Mouse (Mus musculus) olfactory bulb, adult 2 months (tissue): ENCODE data around the gene Vdr. TPM values are rescaled to one million over a fixed set of nuclear protein-coding genes. Genes with fewer than 3 reads are reported as not detected.
A peak's percentile ranks its signal among the peaks of the same experiment; 100 is the strongest.

Source experiments
- H3K27ac ChIP-seq: fragments of 200-500 bp; 2 replicates; pipeline ENCODE4 v1.5.1; 2012; ENCODE audit warnings: low read depth, low read length; ENCODE audit not compliant: insufficient read depth
- H3K4me1 ChIP-seq: fragments of 200-500 bp; 2 replicates; pipeline ENCODE4 v1.6.1; 2012; ENCODE audit warnings: low read length; ENCODE audit not compliant: control insufficient read depth, insufficient read depth
- H3K4me3 ChIP-seq: fragments of 200-500 bp; 2 replicates; pipeline ENCODE4 v1.5.1; 2012; ENCODE audit warnings: mild to moderate bottlenecking, low read depth, low read length, moderate library complexity; ENCODE audit not compliant: insufficient read depth
- CTCF ChIP-seq: fragments of 200-500 bp; IDR thresholded peaks from 2 replicates; pipeline ENCODE4 v1.5.1; 2012; ENCODE audit warnings: low read depth, mild to moderate bottlenecking, low read length, moderate library complexity; ENCODE audit not compliant: insufficient read depth
- POLR2A ChIP-seq: fragments of 200-500 bp; IDR thresholded peaks from 2 replicates; pipeline ENCODE4 v1.6.1; 2012; ENCODE audit warnings: mild to moderate bottlenecking, low read depth, low read length, moderate library complexity; ENCODE audit not compliant: insufficient read depth
- WGBS: fragments of 180-500 bp; shearing (Covaris S2); methylation state at CpG from one replicate; pipeline ENCODE4 v1.1.7; 2018; 5-methylcytosine and 5-hydroxymethylcytosine counted together
- polyA plus RNA-seq: library from polyadenylated mRNA; stranded (reverse); fragments of >200 nt; gene quantifications from 2 replicates; pipeline ENCODE4 v1.2.4, GENCODE M21; 2012; ENCODE audit warnings: low replicate concordance; ENCODE audit not compliant: missing spikeins, insufficient read depth, insufficient read length

The Vdr gene
- not detected in 2 replicates for polyA plus RNA-seq

DNA sequence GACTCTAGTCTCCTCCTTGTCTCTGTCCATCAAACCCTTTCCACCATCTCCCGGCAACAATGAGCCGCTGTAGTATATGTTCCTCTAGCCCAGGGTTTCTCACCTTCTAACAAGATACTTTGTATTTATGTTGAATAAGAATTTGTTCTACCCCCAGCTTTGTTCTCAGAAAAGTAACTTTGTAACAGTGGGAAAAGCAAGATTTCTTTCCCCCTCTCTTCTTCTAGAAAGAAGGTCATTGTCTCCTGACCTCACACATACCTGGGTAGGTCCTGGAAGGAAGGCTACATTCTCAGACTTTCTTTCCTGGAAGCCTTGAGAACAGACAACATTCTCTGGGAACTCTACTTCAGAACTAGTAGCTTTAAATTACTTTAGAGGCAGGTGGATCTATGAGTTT, at the start of gene Vdr:
Gene Vdr (minus strand): TSS at position 101 of the 400 bp plus-strand sequence.
- WGBS: 99% methylated on average over 2 of the region's 2 CpGs
- no peak for TF ChIP-seq CTCF
- Histone ChIP-seq H3K4me3 (no peak within 1 kb of the TSS), H3K27ac (no peak within 1 kb of the TSS), H3K4me1 (peaks cover 21% of the 10 kb centered on the region)

DNA sequence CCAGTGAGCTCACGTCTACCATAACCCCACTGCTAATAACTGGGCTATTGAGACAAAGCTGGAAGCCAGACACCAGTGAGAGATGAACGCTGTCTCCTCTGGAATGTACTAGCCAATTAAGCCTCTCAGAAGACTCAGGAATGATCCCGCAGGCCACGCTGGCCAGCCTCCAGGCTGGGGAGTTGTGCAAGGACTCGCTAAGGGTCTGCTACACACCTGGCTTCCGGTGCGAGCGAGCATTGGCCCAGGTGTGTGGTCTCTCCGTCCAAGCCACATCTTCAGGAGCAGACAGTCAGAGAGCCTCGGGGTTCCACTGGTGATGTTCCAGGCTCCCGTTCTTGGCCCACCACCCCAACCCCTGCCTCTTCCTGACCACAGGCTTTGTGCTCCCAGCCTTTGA, 46.0 kb upstream of the Vdr start:
- 74% methylated on average over 11 of the region's 11 CpGs for WGBS
- TF ChIP-seq CTCF (no peak), POLR2A (no peak)
- Histone ChIP-seq H3K4me3 (no peak overlapping the region), H3K4me1 (no peaks in the 10 kb centered on the region), H3K27ac (no peak overlapping the region)

GRCm38 (mm10) chr15:97955742-97956141, 45.3 kb upstream of the Vdr start:
- Histone ChIP-seq H3K4me3 (no peak overlapping the region), H3K4me1 (no peaks in the 10 kb centered on the region), H3K27ac (no peak overlapping the region)
- TF ChIP-seq CTCF (no peak), POLR2A (no peak)
- 33% methylated on average over 4 of the region's 4 CpGs for WGBS

DNA sequence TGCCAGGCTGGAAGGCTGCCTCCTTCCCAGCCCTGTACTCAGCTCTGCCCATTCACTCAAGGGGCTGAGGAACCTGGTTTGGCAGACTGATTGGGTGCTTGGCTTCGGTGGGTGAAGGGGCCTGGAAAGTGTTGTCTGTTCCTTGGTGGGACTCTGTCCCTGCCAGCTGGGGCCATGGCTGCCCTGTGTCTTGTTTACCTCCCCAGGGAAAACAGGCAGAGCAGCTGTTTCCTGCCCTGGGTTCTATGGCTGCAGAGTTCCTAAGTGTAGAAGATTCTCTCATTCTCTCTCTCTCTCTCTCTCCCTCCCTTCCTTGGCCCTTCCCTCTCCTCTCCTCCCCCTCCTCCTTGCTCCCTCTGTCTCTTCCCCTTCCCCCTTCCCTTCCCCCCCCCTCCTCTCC, 44.9 kb upstream of the Vdr start:
- no peak for TF ChIP-seq CTCF
- TF ChIP-seq POLR2A: no peak
- H3K4me3 ChIP-seq: no peak overlapping the region
- H3K4me1 ChIP-seq: peaks cover 2% of the 10 kb centered on the region; the same call in 1 of the 2 replicates
- WGBS: 64% methylated on average over 1 of the region's 1 CpGs
- no peak overlapping the region for H3K27ac ChIP-seq

- WGBS: 86% methylated on average over 8 of the region's 8 CpGs
- TF ChIP-seq CTCF: no peak
- no peak for TF ChIP-seq POLR2A
- Histone ChIP-seq H3K4me3 (no peak overlapping the region), H3K4me1 (peaks cover 2% of the 10 kb centered on the region; the same call in 1 of the 2 replicates), H3K27ac (no peak overlapping the region)
These were observed 44.2 kb upstream of the Vdr start for GRCm38 (mm10) chr15:97954671-97955070.

DNA sequence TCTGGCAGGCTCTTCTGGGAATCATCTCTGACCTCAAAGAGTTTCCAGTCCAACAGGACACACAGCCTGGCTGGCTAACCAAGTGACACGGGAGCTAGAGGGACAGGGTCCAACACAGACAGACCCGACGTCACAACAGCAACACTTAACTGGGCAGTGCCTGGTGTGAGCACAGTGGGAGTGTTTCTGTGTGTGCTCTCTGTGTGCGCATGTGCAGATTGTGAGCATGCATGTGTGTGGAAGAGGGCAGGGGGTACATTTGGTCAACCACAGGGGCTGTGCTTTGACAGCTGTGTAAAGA, 42.4 kb upstream of the Vdr start:
- H3K4me3 ChIP-seq: no peak overlapping the region
- peaks cover 2% of the 10 kb centered on the region; the same call in 1 of the 2 replicates for H3K4me1 ChIP-seq
- H3K27ac ChIP-seq: no peak overlapping the region
- TF ChIP-seq POLR2A: no peak
- no peak for TF ChIP-seq CTCF
- 62% methylated on average over 4 of the region's 4 CpGs for WGBS

DNA sequence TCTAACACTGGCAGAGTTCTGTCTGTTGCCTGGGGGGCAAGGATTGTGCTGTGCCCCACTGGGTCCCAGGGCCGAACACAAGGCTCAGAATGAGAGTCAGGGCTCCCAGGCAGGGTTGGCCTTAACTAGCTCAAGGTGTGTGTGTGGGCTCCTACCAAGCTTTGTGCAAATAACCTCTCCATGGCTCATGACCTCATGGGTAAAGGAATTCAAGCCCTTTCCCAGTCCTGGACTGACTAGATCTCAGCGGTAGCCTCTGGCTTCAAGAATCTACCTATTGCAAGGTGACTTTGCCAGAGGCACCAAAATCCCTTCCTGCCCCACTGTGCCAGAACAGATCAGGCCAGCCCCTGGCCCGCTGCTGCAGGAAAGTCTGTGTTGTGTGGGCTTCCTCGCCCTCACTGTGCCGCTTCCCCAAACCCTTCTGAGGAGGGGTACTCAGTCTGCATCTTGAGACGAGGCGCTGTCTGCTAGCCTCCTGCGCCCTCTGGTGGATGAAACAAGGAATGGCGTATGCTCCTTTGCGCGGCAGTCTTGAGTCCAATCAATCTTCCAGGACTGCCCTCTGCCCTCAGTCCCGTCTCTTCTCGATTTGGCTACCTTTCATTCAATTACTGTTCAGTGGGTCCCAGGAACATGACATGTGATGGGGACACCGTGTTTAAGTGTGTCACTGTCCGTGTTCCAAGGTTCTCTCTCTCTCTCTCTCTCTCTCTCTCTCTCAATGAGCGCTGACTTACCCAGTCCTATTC, 41.9 kb upstream of the Vdr start:
- peak; percentile 98 for TF ChIP-seq CTCF
- TF ChIP-seq POLR2A: no peak
- Histone ChIP-seq H3K27ac (no peak overlapping the region), H3K4me3 (no peak overlapping the region), H3K4me1 (peaks cover 2% of the 10 kb centered on the region; the same call in 1 of the 2 replicates)
- WGBS: 14% methylated on average over 16 of the region's 16 CpGs

- no peak overlapping the region for H3K4me3 ChIP-seq
- no peak overlapping the region for H3K27ac ChIP-seq
- WGBS: 46% methylated on average over 7 of the region's 7 CpGs
- TF ChIP-seq CTCF: no peak
- no peak for TF ChIP-seq POLR2A
- peaks cover 2% of the 10 kb centered on the region; the same call in 1 of the 2 replicates for H3K4me1 ChIP-seq
These were observed 39.8 kb upstream of the Vdr start for GRCm38 (mm10) chr15:97950240-97950639.

GRCm38 (mm10) chr15:97949706-97950105, 39.3 kb upstream of the Vdr start:
- H3K27ac ChIP-seq: no peak overlapping the region
- H3K4me3 ChIP-seq: no peak overlapping the region
- WGBS: 82% methylated on average over 3 of the region's 3 CpGs
- H3K4me1 ChIP-seq: peaks cover 2% of the 10 kb centered on the region; the same call in 1 of the 2 replicates
- TF ChIP-seq POLR2A: no peak
- TF ChIP-seq CTCF: no peak

DNA sequence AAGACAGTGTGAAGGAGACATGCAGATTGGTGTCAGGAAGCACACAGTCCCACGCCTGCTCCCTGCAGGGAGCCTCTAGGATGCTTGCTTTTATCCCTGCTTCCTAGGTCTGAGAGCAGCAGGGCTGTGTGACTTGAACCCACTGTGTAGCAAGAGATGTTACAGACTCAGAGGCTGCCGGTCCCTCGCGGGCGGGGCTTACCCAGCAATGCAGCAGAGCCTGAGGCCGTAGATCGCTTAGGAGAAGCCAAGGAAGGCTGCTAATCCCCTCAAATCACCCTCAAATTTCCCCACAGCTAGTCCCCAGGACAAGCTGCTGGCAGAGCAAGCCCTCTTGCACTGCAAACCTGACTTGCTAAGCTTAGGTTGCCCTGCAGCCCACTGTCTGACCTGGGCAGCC, 38.3 kb upstream of the Vdr start:
- H3K27ac ChIP-seq: no peak overlapping the region
- peaks cover 2% of the 10 kb centered on the region; the same call in 1 of the 2 replicates for H3K4me1 ChIP-seq
- no peak overlapping the region for H3K4me3 ChIP-seq
- 54% methylated on average over 7 of the region's 7 CpGs for WGBS
- no peak for TF ChIP-seq POLR2A
- TF ChIP-seq CTCF: no peak
